Mouse (Mus musculus): ENCODE results near the gene Tspan5.

- no peak for TF ChIP-seq EP300 (IDR thresholded peaks at IDR 0.05; ENCODE audit: low read depth)
- no peak for TF ChIP-seq CTCF (IDR thresholded peaks at IDR 0.05; ENCODE audit: low read depth)
Observed at GRCm38 (mm10) chr3:138749645-138750044, 7.7 kb downstream of the Tspan5 start.
